In the genomic region with DNA sequence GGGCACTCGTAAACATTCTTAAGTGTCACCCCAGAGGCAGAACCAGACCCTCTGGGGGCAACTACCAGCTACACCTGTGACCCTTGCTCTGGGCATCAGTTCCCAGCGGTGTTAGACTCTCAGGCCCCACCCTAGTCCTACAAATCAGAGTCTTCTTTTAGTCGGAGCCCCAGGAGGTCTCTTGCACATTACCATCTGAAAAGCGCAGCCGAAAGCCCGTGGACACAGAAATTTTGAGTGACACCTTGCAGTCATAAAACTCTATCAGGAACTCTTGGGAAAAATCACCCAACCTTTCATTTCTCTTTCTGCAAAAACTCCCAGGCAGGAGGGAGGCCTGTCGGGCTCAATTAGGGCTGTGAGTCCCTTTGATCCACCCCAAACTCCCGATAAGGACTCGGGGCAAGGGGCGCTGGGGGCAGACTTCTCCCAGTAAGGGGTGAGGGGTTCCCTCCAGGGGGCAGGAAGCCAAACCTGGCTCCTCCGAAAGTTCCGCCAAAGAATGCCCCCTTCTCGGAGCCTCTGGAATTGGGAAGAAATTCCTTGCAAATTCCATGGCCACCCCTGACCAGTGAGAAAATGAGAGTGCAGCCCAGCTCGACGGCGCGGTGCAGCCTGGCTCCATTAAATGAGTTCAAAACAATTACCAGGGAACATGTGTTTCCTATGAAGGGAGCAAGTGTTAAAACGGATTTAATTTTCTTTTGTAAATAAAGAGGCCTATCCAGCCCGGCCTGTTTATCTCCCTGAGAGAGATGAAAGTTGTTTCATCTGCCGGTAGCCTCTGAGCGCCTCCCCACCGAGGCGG, we compare ENCODE assay signal across 9 mouse cellular contexts.
DNase-seq lines count a peak whose midpoint lies in the region; ATAC-seq lines count a peak whose summit lies in the region.
"Had no signal": no experiment of that assay in that cellular context is flagged by ENCODE, and none has a peak within 500 bp of the region (broad histone marks: within the 10 kb centered on the region; RNA-seq: fewer than 3 reads in every experiment).

No protein-coding gene starts in this region.

- H3K4me2 ChIP-seq in heart, embryonic 11.5 days = peak overlapping the region; percentile 58
- H3K4me2 ChIP-seq in liver, embryonic 12.5 days = peak overlapping the region; percentile 34; the same call in 1 of the 2 replicates
- peak overlapping the region; percentile 28 for H3K4me2 ChIP-seq in embryonic facial prominence, embryonic 15.5 days (replicated peaks)
- peak overlapping the region; percentile 6; the same call in 1 of the 2 replicates for H3K4me2 ChIP-seq in neural tube, embryonic 11.5 days (ENCODE audit: low read depth)

- no peaks in the 10 kb centered on the region for H3K9me3 ChIP-seq in heart, embryonic 11.5 days (replicated peaks; ENCODE audit: control insufficient read depth, low read length)
- no peaks in the 10 kb centered on the region for H3K9me3 ChIP-seq in liver, embryonic 12.5 days (replicated peaks)
- no peaks in the 10 kb centered on the region for H3K9me3 ChIP-seq in embryonic facial prominence, embryonic 15.5 days (replicated peaks)
- H3K9me3 ChIP-seq in neural tube, embryonic 11.5 days (ENCODE audit: control insufficient read depth, low read length) = no peaks in the 10 kb centered on the region

- H3K27ac ChIP-seq in heart, embryonic 11.5 days (ENCODE audit: low read depth, low read length) = no peak overlapping the region
- no peak overlapping the region for H3K27ac ChIP-seq in liver, embryonic 12.5 days
- H3K27ac ChIP-seq in embryonic facial prominence, embryonic 15.5 days (replicated peaks) = no peak overlapping the region
- H3K27ac ChIP-seq in neural tube, embryonic 11.5 days (ENCODE audit: low read depth, low read length) = no peak overlapping the region
- H3K27ac ChIP-seq: liver, embryonic 14.5 days had no signal

- no peaks in the 10 kb centered on the region for H3K36me3 ChIP-seq in heart, embryonic 11.5 days (ENCODE audit: control insufficient read depth, insufficient read depth, low read length)
- H3K36me3 ChIP-seq in liver, embryonic 12.5 days = no peaks in the 10 kb centered on the region
- H3K36me3 ChIP-seq in embryonic facial prominence, embryonic 15.5 days = no peaks in the 10 kb centered on the region
- H3K36me3 ChIP-seq in neural tube, embryonic 11.5 days (ENCODE audit: control insufficient read depth, insufficient read depth, low read length) = no peaks in the 10 kb centered on the region

- peak overlapping the region; percentile 13 for H3K4me3 ChIP-seq in heart, embryonic 11.5 days (ENCODE audit: low read depth, low read length)
- no peak overlapping the region for H3K4me3 ChIP-seq in liver, embryonic 12.5 days
- no peak overlapping the region for H3K4me3 ChIP-seq in embryonic facial prominence, embryonic 15.5 days (replicated peaks)
- no peak overlapping the region for H3K4me3 ChIP-seq in neural tube, embryonic 11.5 days (ENCODE audit: low read depth, low read length)

- no peak for DNase-seq in heart, adult 11 months
- DNase-seq in liver (no peak), adipocyte (ENCODE audit: low spot score) (no peak)
- peak; percentile 31 for DNase-seq in neural tube, embryonic 11.5 days (ENCODE audit: low spot score)
- no peak for DNase-seq in frontal cortex, postnatal 14 days (ENCODE audit: low spot score in 2 of 2)

- H3K4me1 ChIP-seq in heart, embryonic 11.5 days (ENCODE audit: control insufficient read depth, insufficient read depth, low read length) = peaks cover 13% of the 10 kb centered on the region
- H3K4me1 ChIP-seq in liver, embryonic 12.5 days = peaks cover 3% of the 10 kb centered on the region; the same call in 1 of the 2 replicates
- peaks cover 18% of the 10 kb centered on the region for H3K4me1 ChIP-seq in embryonic facial prominence, embryonic 15.5 days
- peaks cover 10% of the 10 kb centered on the region; the same call in 1 of the 2 replicates for H3K4me1 ChIP-seq in neural tube, embryonic 11.5 days (ENCODE audit: control insufficient read depth, insufficient read depth, low read length)

- peaks cover 11% of the 10 kb centered on the region for H3K27me3 ChIP-seq in heart, embryonic 11.5 days (ENCODE audit: control insufficient read depth, insufficient read depth, low read length)
- peaks cover 74% of the 10 kb centered on the region for H3K27me3 ChIP-seq in liver, embryonic 12.5 days (replicated peaks)
- H3K27me3 ChIP-seq in embryonic facial prominence, embryonic 15.5 days = peaks cover 39% of the 10 kb centered on the region
- H3K27me3 ChIP-seq in neural tube, embryonic 11.5 days (ENCODE audit: control insufficient read depth, insufficient read depth, low read length) = peaks cover 22% of the 10 kb centered on the region

- no peak overlapping the region for H3K9ac ChIP-seq in heart, embryonic 11.5 days (ENCODE audit: low read depth, low read length)
- no peak overlapping the region for H3K9ac ChIP-seq in liver, embryonic 12.5 days
- H3K9ac ChIP-seq in embryonic facial prominence, embryonic 15.5 days = no peak overlapping the region
- H3K9ac ChIP-seq in neural tube, embryonic 11.5 days (ENCODE audit: low read length) = no peak overlapping the region
- H3K9ac ChIP-seq: liver, embryonic 14.5 days had no signal

- no peak for ATAC-seq in heart, embryonic 11.5 days (replicated peaks; ENCODE audit: insufficient number of reproducible peaks, low FRiP score, low TSS enrichment)
- ATAC-seq in liver, embryonic 12.5 days = no peak
- ATAC-seq in embryonic facial prominence, embryonic 15.5 days (ENCODE audit: insufficient number of reproducible peaks, low FRiP score, low TSS enrichment, low read depth) = no peak
- ATAC-seq in neural tube, embryonic 11.5 days (ENCODE audit: insufficient read depth, low FRiP score, low TSS enrichment) = no peak

- WGBS in heart, embryonic 11.5 days (ENCODE audit: insufficient replicate concordance) = 8% methylated on average over 23 of the region's 23 CpGs
- 10% methylated on average over 23 of the region's 23 CpGs for WGBS in liver, embryonic 12.5 days (ENCODE audit: insufficient replicate concordance)
- WGBS in embryonic facial prominence, embryonic 15.5 days = 11% methylated on average over 23 of the region's 23 CpGs
- 5% methylated on average over 23 of the region's 23 CpGs for WGBS in neural tube, embryonic 11.5 days

Comparison
In these comparisons a context has a peak if more than half of its experiments do, and no peak if none do; other contexts are left out.
1. H3K4me2 ChIP-seq: peak in every context shown above with its lines; median percentile 58 in heart, embryonic 11.5 days; 34 in liver, embryonic 12.5 days; 28 in embryonic facial prominence, embryonic 15.5 days; 6 in neural tube, embryonic 11.5 days.